Mouse (Mus musculus) layer of hippocampus, adult 8-10 months (tissue): ENCODE results near the gene Dennd2a. TPM values are rescaled to one million over a fixed set of nuclear protein-coding genes. Genes with fewer than 3 reads are reported as not detected.
A peak's percentile ranks its signal among the peaks of the same experiment; 100 is the strongest.
"Not testable (repeated sequence)": the region's sequence is repeated elsewhere in the genome, so short reads cannot be mapped to it uniquely, and the experiment has no call there.

ENCODE experiments used
- DNase-seq, 2 experiments: peaks; one replicate each; pipeline ENCODE4 v3.0.0; 2022; ENCODE audit warnings: low spot score in 2 of 2
- total RNA-seq, 4 experiments: library from RNA; stranded (reverse); gene quantifications; 2 replicates each; pipeline ENCODE4 v1.2.4; 2022

Dennd2a gene
- total RNA-seq, 4 experiments from 2014 or later: 31.0 to 41.5 (median 36.2) TPM

GRCm38 (mm10) chr6:39419851-39420721, 137.6 kb downstream of the Dennd2a start, which contains the start of gene Mkrn1:
Gene Mkrn1, minus strand, starts transcription at chr6:39420462.
- DNase-seq: peak; percentile 79 to 80

- peak in 1 of 2 experiments; percentile 26 for DNase-seq
Observed at GRCm38 (mm10) chr6:39419386-39419850, 138.2 kb downstream of the Dennd2a start.

GRCm38 (mm10) chr6:39416654-39417053, 141.0 kb downstream of the Dennd2a start:
- not testable (repeated sequence) for DNase-seq

- peak in 1 of 2 experiments; percentile 68 for DNase-seq
Observed at GRCm38 (mm10) chr6:39415762-39416161, 141.9 kb downstream of the Dennd2a start.

- DNase-seq: no peak
Observed at GRCm38 (mm10) chr6:39414106-39414505, 143.6 kb downstream of the Dennd2a start.

Other genes with a start within 250 kb of the Dennd2a start
- 10 to 100 TPM; 54.8 to 74.2 (median 64.4) TPM for gene Slc37a3, start 180.2 kb downstream of the Dennd2a start, total RNA-seq
- not detected for gene Rab19, start 176.7 kb downstream of the Dennd2a start, total RNA-seq
- 100 to 1,000 TPM; 106 to 118 (median 114) TPM for gene Mkrn1, start 137.4 kb downstream of the Dennd2a start, total RNA-seq
- gene Adck2, start 16.0 kb upstream of the Dennd2a start, total RNA-seq: 10 to 100 TPM; 27.6 to 34.5 (median 34.0) TPM
- 1 to 10 TPM in 1 of 4 experiments, not detected in 3; 1.2 TPM for gene Gm42420, start 27.9 kb upstream of the Dennd2a start, total RNA-seq
- 100 to 1,000 TPM; 168 to 170 (median 168) TPM for gene Ndufb2, start 34.7 kb upstream of the Dennd2a start, total RNA-seq
- gene Braf, start 167.6 kb upstream of the Dennd2a start, total RNA-seq: 100 to 1,000 TPM; 115 to 144 (median 134) TPM